Mouse (Mus musculus) limb, embryonic 13.5 days (tissue): Measurements from ENCODE around the gene Ptprf. TPM values are rescaled to one million over a fixed set of nuclear protein-coding genes. Genes with fewer than 3 reads are reported as not detected.
A peak's percentile ranks its signal among the peaks of the same experiment; 100 is the strongest.

ENCODE experiments used
- ATAC-seq: fragments of 200-750 bp; cut with Nextera tagmentation; 2 replicates; pipeline ENCODE4 v1.8.0; 2017; ENCODE audit warnings: low read depth, moderate number of reproducible peaks, moderate TSS enrichment; ENCODE audit not compliant: low FRiP score
- H3K27ac ChIP-seq: fragments of 300-500 bp; sonication (generic); 2 replicates; pipeline ENCODE4 v1.5.1; 2015; ENCODE audit warnings: inconsistent platforms, mild to moderate bottlenecking, moderate library complexity
- H3K27me3 ChIP-seq: fragments of 300-500 bp; sonication (generic); 2 replicates; pipeline ENCODE4 v1.6.1; 2015; ENCODE audit warnings: mild to moderate bottlenecking, inconsistent platforms
- H3K36me3 ChIP-seq: fragments of 300-500 bp; sonication (generic); 2 replicates; pipeline ENCODE4 v1.6.1; 2015; ENCODE audit warnings: inconsistent platforms, mild to moderate bottlenecking, moderate library complexity
- H3K4me1 ChIP-seq: fragments of 300-500 bp; sonication (generic); 2 replicates; pipeline ENCODE4 v1.6.1; 2015; ENCODE audit warnings: inconsistent platforms
- H3K4me2 ChIP-seq: fragments of 300-500 bp; sonication (generic); replicated peaks from 2 replicates; pipeline ENCODE4 v1.6.1; 2015; ENCODE audit warnings: inconsistent platforms, mild to moderate bottlenecking, moderate library complexity
- H3K4me3 ChIP-seq: fragments of 300-500 bp; sonication (generic); 2 replicates; pipeline ENCODE4 v1.5.1; 2015; ENCODE audit warnings: moderate library complexity, mild to moderate bottlenecking, inconsistent platforms
- H3K9ac ChIP-seq: fragments of 300-500 bp; sonication (generic); 2 replicates; pipeline ENCODE4 v1.6.1; 2015; ENCODE audit warnings: mild to moderate bottlenecking, inconsistent platforms
- H3K9me3 ChIP-seq: fragments of 300-500 bp; sonication (generic); 2 replicates; pipeline ENCODE4 v1.6.1; 2016; ENCODE audit warnings: inconsistent platforms
- WGBS: fragments of 180-500 bp; shearing (Covaris S2); methylation state at CpG from one replicate; pipeline ENCODE4 v1.1.7; 2015; 5-methylcytosine and 5-hydroxymethylcytosine counted together
- polyA plus RNA-seq: library from polyadenylated mRNA; unstranded; fragments of >200 nt; fragmentation: Nextera tagmentation; extraction: Ambion mirVana; gene quantifications from 2 replicates; pipeline ENCODE4 v1.2.1, GENCODE M21; 2015

The Ptprf gene
- polyA plus RNA-seq, 1 experiment from 2014 or later: 58.1 TPM

DNA sequence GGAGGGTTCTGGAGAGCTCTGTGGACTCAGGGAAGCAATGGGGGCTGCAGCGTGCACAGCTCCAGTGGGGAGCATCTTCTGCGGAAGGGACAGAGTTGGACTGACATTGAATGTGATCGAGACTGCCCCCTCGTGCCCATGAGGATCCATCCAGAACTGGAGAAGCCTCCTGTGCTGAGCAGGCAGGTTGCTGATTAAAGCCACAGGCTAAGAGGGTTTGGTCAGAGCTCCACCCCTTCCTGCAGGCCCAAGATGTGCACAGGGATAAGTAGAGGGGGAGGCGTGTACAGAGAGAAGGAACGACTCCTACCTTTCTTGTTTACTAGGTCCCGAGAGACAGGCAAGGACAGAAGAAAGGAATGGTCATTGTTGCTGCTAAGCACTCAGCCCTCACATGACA is 69.9 kb downstream of the Ptprf start:
- Histone ChIP-seq H3K36me3 (peaks cover 99% of the 10 kb centered on the region), H3K4me3 (no peak overlapping the region), H3K27me3 (no peaks in the 10 kb centered on the region), H3K4me1 (no peaks in the 10 kb centered on the region), H3K27ac (no peak overlapping the region), H3K9ac (no peak overlapping the region), H3K4me2 (no peak overlapping the region), H3K9me3 (no peaks in the 10 kb centered on the region)
- ATAC-seq: no peak
- WGBS: 82% methylated on average over 7 of the region's 7 CpGs

GRCm38 (mm10) chr4:118220756-118221155 is 70.4 kb downstream of the Ptprf start:
- Histone ChIP-seq H3K36me3 (peaks cover 99% of the 10 kb centered on the region), H3K4me2 (no peak overlapping the region), H3K4me3 (no peak overlapping the region), H3K9me3 (no peaks in the 10 kb centered on the region), H3K4me1 (no peaks in the 10 kb centered on the region), H3K27ac (no peak overlapping the region), H3K27me3 (no peaks in the 10 kb centered on the region), H3K9ac (no peak overlapping the region)
- no peak for ATAC-seq
- 92% methylated on average over 9 of the region's 9 CpGs for WGBS

GRCm38 (mm10) chr4:118219487-118219886 is 71.7 kb downstream of the Ptprf start:
- WGBS: 90% methylated on average over 6 of the region's 6 CpGs
- H3K4me1 ChIP-seq: no peaks in the 10 kb centered on the region
- no peaks in the 10 kb centered on the region for H3K27me3 ChIP-seq
- no peak overlapping the region for H3K4me3 ChIP-seq
- H3K9ac ChIP-seq: no peak overlapping the region
- ATAC-seq: no peak
- peaks cover 99% of the 10 kb centered on the region for H3K36me3 ChIP-seq
- no peaks in the 10 kb centered on the region for H3K9me3 ChIP-seq
- no peak overlapping the region for H3K4me2 ChIP-seq
- H3K27ac ChIP-seq: no peak overlapping the region

- no peak overlapping the region for H3K4me3 ChIP-seq
- 81% methylated on average over 5 of the region's 5 CpGs for WGBS
Measured at GRCm38 (mm10) chr4:118218521-118218920, 72.7 kb downstream of the Ptprf start.

DNA sequence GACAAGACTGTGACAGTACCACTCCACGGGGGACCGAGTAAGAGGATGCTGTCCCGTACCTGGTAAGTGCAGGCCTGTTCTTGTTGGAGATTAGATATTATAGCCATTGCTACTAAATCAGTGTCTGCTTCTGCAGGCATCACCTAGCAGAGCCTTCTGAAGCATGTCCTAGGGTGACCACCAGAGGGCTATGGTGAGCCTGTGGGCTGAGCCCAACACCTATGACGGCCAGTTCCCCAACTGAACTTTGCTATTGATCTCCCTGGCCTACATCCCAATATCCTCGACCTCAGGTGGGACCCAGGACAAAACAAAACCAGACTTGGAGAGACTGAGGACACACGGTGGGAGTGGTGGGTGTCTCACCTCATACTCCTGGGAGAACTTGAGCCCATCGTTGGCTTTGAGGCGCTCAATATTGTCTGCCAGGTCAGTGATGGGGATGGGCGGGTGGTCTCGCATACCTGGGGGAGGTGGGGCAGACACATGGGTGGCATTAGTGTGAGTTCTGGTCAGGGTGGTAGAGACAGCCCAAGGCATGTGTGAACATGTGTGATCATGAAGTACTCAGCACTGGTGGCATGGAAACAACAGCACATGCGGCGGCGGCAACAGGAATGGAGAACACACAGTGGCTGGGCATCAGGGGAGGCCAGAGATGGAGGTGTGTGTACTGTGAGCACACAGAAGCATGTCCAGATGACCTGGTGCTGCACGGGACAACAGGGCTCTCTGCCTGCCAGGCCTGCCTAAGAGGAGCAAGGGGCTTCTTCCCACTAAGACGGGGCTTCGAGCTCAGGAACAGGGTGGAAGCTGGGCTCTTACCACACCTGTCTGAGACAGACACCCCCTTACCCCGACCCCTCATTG is 74.2 kb downstream of the Ptprf start:
- H3K27ac ChIP-seq: no peak overlapping the region
- no peak overlapping the region for H3K4me3 ChIP-seq
- H3K4me2 ChIP-seq: no peak overlapping the region
- H3K9me3 ChIP-seq: no peaks in the 10 kb centered on the region
- ATAC-seq: peak; percentile 7
- WGBS: 79% methylated on average over 17 of the region's 17 CpGs
- peaks cover 99% of the 10 kb centered on the region for H3K36me3 ChIP-seq
- no peak overlapping the region for H3K9ac ChIP-seq
- no peaks in the 10 kb centered on the region for H3K27me3 ChIP-seq
- no peaks in the 10 kb centered on the region for H3K4me1 ChIP-seq

More at GRCm38 (mm10) chr4:118218521-118218920, 72.7 kb downstream of the Ptprf start:
- no peak for ATAC-seq
- Histone ChIP-seq H3K27ac (no peak overlapping the region), H3K36me3 (peaks cover 99% of the 10 kb centered on the region), H3K9me3 (no peaks in the 10 kb centered on the region), H3K9ac (no peak overlapping the region), H3K4me2 (no peak overlapping the region), H3K27me3 (no peaks in the 10 kb centered on the region), H3K4me1 (no peaks in the 10 kb centered on the region)

GRCm38 (mm10) chr4:118214891-118215290 is 76.3 kb downstream of the Ptprf start:
- Histone ChIP-seq H3K9me3 (no peaks in the 10 kb centered on the region), H3K4me3 (no peak overlapping the region), H3K4me2 (no peak overlapping the region), H3K27me3 (no peaks in the 10 kb centered on the region), H3K36me3 (peaks cover 99% of the 10 kb centered on the region), H3K27ac (no peak overlapping the region), H3K9ac (no peak overlapping the region), H3K4me1 (no peaks in the 10 kb centered on the region)
- ATAC-seq: no peak
- WGBS: 93% methylated on average over 1 of the region's 1 CpGs

DNA sequence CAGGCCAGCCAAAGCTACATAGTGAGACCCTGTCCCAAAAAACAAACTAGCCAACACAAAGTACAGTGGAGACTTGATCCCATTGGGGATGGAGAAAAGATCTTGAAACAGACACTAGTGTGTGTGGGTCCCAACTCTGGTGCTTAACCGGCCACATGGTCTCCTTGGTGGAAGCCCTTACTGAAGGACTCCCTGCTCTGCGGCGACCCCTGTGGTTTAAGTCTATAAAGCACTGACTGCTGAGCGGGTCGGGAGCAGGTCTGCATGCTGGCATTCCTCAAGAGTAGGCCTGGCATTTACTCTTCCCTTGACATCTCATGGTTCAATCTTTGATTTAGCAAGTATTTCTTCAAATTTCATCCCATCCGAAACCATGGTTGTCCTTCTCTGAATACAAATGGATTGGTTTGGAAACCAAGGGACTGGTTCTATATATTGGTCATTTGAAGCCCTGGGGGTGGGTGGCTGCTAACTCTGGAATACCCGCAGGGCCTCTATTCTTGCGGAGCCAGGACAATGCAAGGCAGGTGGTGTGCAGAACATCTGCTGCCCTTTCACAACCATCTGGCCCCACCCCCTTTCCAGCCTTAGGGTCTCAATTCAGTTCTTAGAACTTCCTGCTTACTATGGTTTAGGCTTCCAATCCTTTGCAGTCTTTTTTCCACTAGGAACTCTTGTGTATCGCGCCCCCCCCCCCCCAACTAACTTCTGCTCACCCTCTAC is 84.1 kb downstream of the Ptprf start:
- Histone ChIP-seq H3K36me3 (peaks cover 46% of the 10 kb centered on the region), H3K27ac (no peak overlapping the region), H3K4me1 (no peaks in the 10 kb centered on the region), H3K27me3 (no peaks in the 10 kb centered on the region), H3K9ac (no peak overlapping the region), H3K4me2 (no peak overlapping the region), H3K4me3 (no peak overlapping the region), H3K9me3 (no peaks in the 10 kb centered on the region)
- no peak for ATAC-seq
- WGBS: 62% methylated on average over 10 of the region's 10 CpGs

DNA sequence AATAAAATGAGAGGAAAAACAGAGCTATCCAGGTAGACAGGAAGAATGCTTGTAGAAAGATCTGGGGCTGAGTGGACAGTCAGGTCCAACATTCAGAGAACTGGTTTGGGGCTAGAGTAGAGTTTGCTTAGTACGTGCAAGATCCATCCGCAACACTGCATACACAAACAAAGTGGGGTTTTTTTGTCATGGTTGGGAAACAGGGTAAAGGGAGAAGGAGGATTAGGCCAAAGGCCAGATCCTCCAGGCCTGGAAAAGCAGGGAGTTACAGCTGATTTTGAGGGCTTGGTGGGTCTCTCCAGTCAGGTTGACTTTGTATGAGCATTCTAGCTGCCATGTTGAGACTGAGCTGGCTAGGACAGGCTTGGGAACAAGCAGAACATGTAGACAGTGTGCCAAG is 85.3 kb downstream of the Ptprf start:
- Histone ChIP-seq H3K4me3 (no peak overlapping the region), H3K9ac (no peak overlapping the region), H3K36me3 (peaks cover 34% of the 10 kb centered on the region), H3K9me3 (no peaks in the 10 kb centered on the region), H3K27ac (no peak overlapping the region), H3K4me1 (no peaks in the 10 kb centered on the region), H3K27me3 (no peaks in the 10 kb centered on the region), H3K4me2 (no peak overlapping the region)
- no peak for ATAC-seq
- 95% methylated on average over 2 of the region's 2 CpGs for WGBS

DNA sequence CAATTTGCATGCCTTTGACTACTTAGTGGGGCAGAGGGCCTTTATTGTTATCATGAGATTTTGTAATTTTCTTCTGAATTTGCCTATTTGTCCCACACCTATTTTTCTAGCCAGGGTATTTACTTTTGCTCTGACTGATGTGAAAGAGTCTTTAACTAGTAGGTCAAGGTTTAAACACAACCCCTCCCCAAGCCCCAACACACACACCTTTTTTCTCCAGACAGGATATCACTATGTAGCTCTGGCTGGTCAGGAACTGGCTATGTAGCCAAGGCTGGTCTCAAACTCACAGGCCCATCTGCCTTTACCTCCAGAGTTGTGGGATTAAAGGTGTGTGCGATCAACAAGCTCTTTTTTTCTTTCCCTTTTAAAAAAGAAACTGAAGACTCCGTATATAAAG is 92.1 kb downstream of the Ptprf start:
- Histone ChIP-seq H3K27me3 (no peaks in the 10 kb centered on the region), H3K4me2 (no peak overlapping the region), H3K4me1 (no peaks in the 10 kb centered on the region), H3K36me3 (no peaks in the 10 kb centered on the region), H3K9ac (no peak overlapping the region), H3K9me3 (no peaks in the 10 kb centered on the region), H3K4me3 (no peak overlapping the region), H3K27ac (no peak overlapping the region)
- WGBS: 90% methylated on average over 2 of the region's 2 CpGs
- ATAC-seq: no peak

DNA sequence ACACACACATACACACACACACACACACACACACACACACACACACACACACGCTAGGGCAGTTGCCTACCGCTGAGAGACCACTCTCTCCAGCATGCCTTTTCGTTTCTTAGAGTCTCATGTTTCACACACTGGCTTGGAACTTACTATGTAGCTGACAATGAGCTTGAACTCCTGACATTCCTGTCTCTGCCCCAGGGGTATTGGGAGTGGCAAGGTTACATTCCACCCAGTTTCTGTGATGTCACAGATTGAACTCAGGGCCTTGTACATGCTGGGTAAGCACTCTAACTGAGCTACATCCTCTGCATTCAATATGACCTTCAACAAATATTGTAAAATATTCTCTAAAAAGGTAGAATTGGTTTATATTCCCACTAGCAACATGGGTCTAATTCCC is 92.6 kb downstream of the Ptprf start:
- H3K36me3 ChIP-seq: no peaks in the 10 kb centered on the region
- H3K9ac ChIP-seq: no peak overlapping the region
- H3K4me3 ChIP-seq: no peak overlapping the region
- H3K27me3 ChIP-seq: no peaks in the 10 kb centered on the region
- H3K9me3 ChIP-seq: no peaks in the 10 kb centered on the region
- WGBS: 61% methylated on average over 3 of the region's 3 CpGs
- no peak overlapping the region for H3K4me2 ChIP-seq
- ATAC-seq: no peak
- H3K4me1 ChIP-seq: no peaks in the 10 kb centered on the region
- H3K27ac ChIP-seq: no peak overlapping the region

GRCm38 (mm10) chr4:118196185-118196584 is 95.0 kb downstream of the Ptprf start:
- no peak overlapping the region for H3K9ac ChIP-seq
- H3K4me1 ChIP-seq: no peaks in the 10 kb centered on the region
- 83% methylated on average over 10 of the region's 10 CpGs for WGBS
- no peaks in the 10 kb centered on the region for H3K36me3 ChIP-seq
- no peaks in the 10 kb centered on the region for H3K27me3 ChIP-seq
- no peak overlapping the region for H3K27ac ChIP-seq
- no peak overlapping the region for H3K4me3 ChIP-seq
- no peaks in the 10 kb centered on the region for H3K9me3 ChIP-seq
- no peak for ATAC-seq
- no peak overlapping the region for H3K4me2 ChIP-seq

DNA sequence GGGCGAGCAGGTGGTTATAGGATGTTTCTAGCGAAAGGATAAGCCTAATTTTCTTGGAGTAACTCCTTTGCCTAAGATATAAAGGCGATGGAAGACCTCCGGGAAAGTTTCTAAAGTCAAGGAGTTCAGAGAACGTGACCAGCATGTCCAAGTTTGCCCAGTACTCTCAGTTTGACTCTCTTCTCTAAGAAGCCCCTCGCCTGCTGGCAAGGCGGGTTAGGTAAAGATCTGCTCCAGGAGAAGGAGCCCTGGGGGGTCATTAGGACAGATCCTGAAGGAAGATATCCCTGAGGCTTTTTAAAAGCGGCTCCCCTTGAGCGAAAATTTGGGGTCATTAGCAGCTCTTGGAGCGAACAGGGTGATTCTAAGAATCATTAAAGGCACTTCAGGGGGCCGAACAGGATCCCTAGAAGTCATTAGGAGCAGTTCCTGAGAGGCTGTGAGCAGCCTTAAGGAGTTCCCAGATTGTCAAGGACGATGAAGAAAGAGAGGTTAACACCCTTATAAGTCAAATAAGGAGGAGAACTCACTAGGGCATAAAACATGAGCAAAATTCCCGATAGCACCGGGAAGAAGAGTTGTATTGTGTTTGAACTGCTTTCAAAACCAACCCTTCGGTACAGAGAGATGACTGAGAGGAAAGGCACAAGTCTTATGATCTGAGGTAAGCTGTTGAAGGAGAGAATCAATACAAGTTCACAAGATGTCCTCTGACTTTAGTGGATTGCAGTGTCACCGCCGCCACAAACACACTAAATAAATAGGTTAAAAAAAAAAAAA is 110.7 kb downstream of the Ptprf start:
- 16% methylated on average over 17 of the region's 17 CpGs for WGBS
- H3K9ac ChIP-seq: peak overlapping the region; percentile 70
- no peak for ATAC-seq

More for the DNA sequence above, 110.7 kb downstream of the Ptprf start:
- H3K9me3 ChIP-seq: no peaks in the 10 kb centered on the region
- H3K4me1 ChIP-seq: peaks cover 15% of the 10 kb centered on the region
- peak overlapping the region; percentile 80 for H3K4me2 ChIP-seq
- peak overlapping the region; percentile 72 for H3K4me3 ChIP-seq
- peak overlapping the region; percentile 92 for H3K27ac ChIP-seq
- H3K36me3 ChIP-seq: peaks cover 19% of the 10 kb centered on the region
- H3K27me3 ChIP-seq: no peaks in the 10 kb centered on the region
